Mouse (Mus musculus): Measurements from ENCODE around the gene Gm27021.

The Gm27021 gene

GRCm38 (mm10) chr8:120565151-120565711 lies 102.6 kb downstream of the Gm27021 start:
- DNase-seq (ENCODE audit: low spot score): no peak

GRCm38 (mm10) chr8:120563851-120564837 lies 103.7 kb downstream of the Gm27021 start:
- DNase-seq (ENCODE audit: low spot score): peak; percentile 90

- no peak for DNase-seq (ENCODE audit: low spot score)
These were observed 104.5 kb downstream of the Gm27021 start for GRCm38 (mm10) chr8:120563348-120563724.

- DNase-seq (ENCODE audit: low spot score): no peak
These were observed 105.1 kb downstream of the Gm27021 start for GRCm38 (mm10) chr8:120562680-120563347.

GRCm38 (mm10) chr8:120561539-120562435 lies 106.1 kb downstream of the Gm27021 start:
- peak; percentile 66 for DNase-seq (ENCODE audit: low spot score)

GRCm38 (mm10) chr8:120560535-120560934 lies 107.3 kb downstream of the Gm27021 start:
- no peak for DNase-seq (ENCODE audit: low spot score)

- no peak for DNase-seq (ENCODE audit: low spot score)
These were observed 108.2 kb downstream of the Gm27021 start for GRCm38 (mm10) chr8:120559654-120560053.
